Mouse (Mus musculus) megakaryocyte, adult 5-6 weeks (primary cell): Measurements from ENCODE around the gene Rcan3. TPM values are rescaled to one million over a fixed set of nuclear protein-coding genes. Genes with fewer than 3 reads are reported as not detected.

ENCODE experiments used
- total RNA-seq, 2 experiments: library from RNA; stranded (forward) in 1 of 2; stranded (reverse) in 1 of 2; fragments of 153-499, 151-499 nt in 1 of 2; fragments of 221-1000, 200-1000 nt in 1 of 2; gene quantifications; 2 replicates each; pipeline versions ENCODE4 v1.2.3 to v1.2.4; 2015 to 2017

Gene Rcan3
- total RNA-seq, 2 experiments from 2014 or later = 9.8 to 12.0 TPM

Other genes with a start within 250 kb of the Rcan3 start
- 28.4 and 29.7 TPM in 2 replicates for gene Clic4, start 161.0 kb downstream of the Rcan3 start, total RNA-seq (2015)
- 32.3 and 39.2 TPM in 2 replicates for gene Clic4, start 161.0 kb downstream of the Rcan3 start, total RNA-seq (2017)
- gene Srrm1, start 80.5 kb downstream of the Rcan3 start, total RNA-seq (2015) = 144 and 146 TPM in 2 replicates
- gene Srrm1, start 80.5 kb downstream of the Rcan3 start, total RNA-seq (2017) = 80.5 and 112 TPM in 2 replicates
- not detected in 2 replicates for gene Ncmap, start 35.6 kb downstream of the Rcan3 start, total RNA-seq (2015)
- gene Ncmap, start 35.6 kb downstream of the Rcan3 start, total RNA-seq (2017) = not detected in 2 replicates
- not detected in 2 replicates for gene Stpg1, start 60.9 kb upstream of the Rcan3 start, total RNA-seq (2015)
- gene Stpg1, start 60.9 kb upstream of the Rcan3 start, total RNA-seq (2017) = 0.18 TPM in 1 of 2 replicates, not detected in the other
- gene Nipal3, start 61.2 kb upstream of the Rcan3 start, total RNA-seq (2015) = 7.1 and 7.7 TPM in 2 replicates
- gene Nipal3, start 61.2 kb upstream of the Rcan3 start, total RNA-seq (2017) = 31.8 and 36.0 TPM in 2 replicates
- not detected in 2 replicates for gene Grhl3, start 139.8 kb upstream of the Rcan3 start, total RNA-seq (2015)
- gene Grhl3, start 139.8 kb upstream of the Rcan3 start, total RNA-seq (2017) = not detected in 2 replicates